Mouse (Mus musculus) heart, adult 2 months (tissue): Measurements from ENCODE around the gene H2-Oa. TPM values are rescaled to one million over a fixed set of nuclear protein-coding genes. Genes with fewer than 3 reads are reported as not detected.

Source experiments
- DNase-seq, 2 experiments: peaks; one replicate each; pipeline ENCODE4 v3.0.0; 2021
- H3K27ac ChIP-seq: fragments of 200-600 bp; 2 replicates; pipeline ENCODE4 v1.8.1; 2022
- H3K27me3 ChIP-seq: fragments of 200-500 bp; 2 replicates; pipeline ENCODE4 v1.6.1; 2012; ENCODE audit warnings: mild to moderate bottlenecking, low read length, inconsistent platforms, mixed read lengths; ENCODE audit not compliant: control insufficient read depth, insufficient read depth
- H3K36me3 ChIP-seq: fragments of 200-500 bp; 2 replicates; pipeline ENCODE4 v1.6.1; 2012; ENCODE audit warnings: low read length, inconsistent platforms; ENCODE audit not compliant: control insufficient read depth, insufficient read depth
- H3K4me1 ChIP-seq: fragments of 200-500 bp; 2 replicates; pipeline ENCODE4 v1.6.1; 2011; ENCODE audit warnings: low read length; ENCODE audit not compliant: control insufficient read depth, insufficient read depth
- H3K4me3 ChIP-seq: fragments of 200-600 bp; 2 replicates; pipeline ENCODE4 v1.8.1; 2022
- H3K79me2 ChIP-seq: fragments of 200-500 bp; replicated peaks from 2 replicates; pipeline ENCODE4 v1.6.1; 2012; ENCODE audit warnings: mild to moderate bottlenecking, inconsistent platforms, low read length, moderate library complexity, mixed read lengths; ENCODE audit not compliant: control insufficient read depth, insufficient read depth
- H3K9ac ChIP-seq: fragments of 200-500 bp; 2 replicates; pipeline ENCODE4 v1.6.1; 2012; ENCODE audit warnings: low read depth, mild to moderate bottlenecking, control low read depth, inconsistent platforms, low read length, mixed read lengths
- CTCF ChIP-seq: fragments of 200-600 bp; IDR thresholded peaks from 2 replicates; pipeline ENCODE4 v1.8.1; 2022; ENCODE audit warnings: antibody characterized with exemption, mild to moderate bottlenecking, moderate library complexity
- EP300 ChIP-seq: fragments of 200-500 bp; IDR thresholded peaks from 2 replicates; pipeline ENCODE4 v1.6.1; 2011; ENCODE audit warnings: low read depth, low read length, control low read depth; ENCODE audit not compliant: insufficient read depth
- POLR2A ChIP-seq: fragments of 200-500 bp; IDR thresholded peaks from 2 replicates; pipeline ENCODE4 v1.6.1; 2011; ENCODE audit warnings: mild to moderate bottlenecking, low read depth, low read length, control low read depth; ENCODE audit not compliant: insufficient read depth
- WGBS: fragments of 180-500 bp; shearing (Covaris S2); methylation state at CpG from one replicate; pipeline ENCODE4 v1.1.7; 2018; 5-methylcytosine and 5-hydroxymethylcytosine counted together
- intact Hi-C: fragments of 180-260 bp; cut with DNase I; formaldehyde crosslinking; loops from one replicate; pipeline ENCODE4 v1.15.1; 2025
- polyA plus RNA-seq: library from polyadenylated mRNA; depleted of rRNA; stranded (reverse); fragments of >200 nt; gene quantifications from 2 replicates; pipeline ENCODE4 v1.2.3, GENCODE M21; 2012
- total RNA-seq, 2 experiments: library from RNA; stranded (reverse); gene quantifications; 2 replicates each; pipeline ENCODE4 v1.2.3; 2021

Gene H2-Oa
- total and polyA plus RNA-seq, 3 experiments = 0.20 to 3.2 (median 0.29) TPM

DNA sequence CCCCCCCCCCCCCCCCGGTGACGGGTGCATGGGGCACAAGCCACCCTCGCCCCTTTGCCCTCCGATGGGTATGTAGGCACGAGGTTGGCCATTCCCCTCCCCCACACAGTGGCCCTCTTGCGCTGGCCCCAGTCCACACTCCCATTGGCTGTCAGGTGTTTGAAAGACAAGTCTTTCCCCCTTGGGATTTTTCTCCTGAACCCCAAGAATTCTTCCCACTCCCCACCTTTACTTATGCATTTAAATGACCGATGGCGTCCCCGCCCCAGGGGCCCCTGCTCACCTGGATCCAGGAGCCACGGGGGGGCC lies 29.7 kb downstream of the H2-Oa start:
- Histone ChIP-seq H3K9ac (peak overlapping the region; percentile 99), H3K27ac (peak overlapping the region; percentile 98), H3K27me3 (no peaks in the 10 kb centered on the region), H3K4me1 (peaks cover 3% of the 10 kb centered on the region), H3K4me3 (peak overlapping the region; percentile 75), H3K79me2 (peaks cover 2% of the 10 kb centered on the region), H3K36me3 (peaks cover 3% of the 10 kb centered on the region; the same call in 1 of the 2 replicates)
- intact Hi-C loops = no loop called here
- DNase-seq = no peak
- no peak for TF ChIP-seq POLR2A
- TF ChIP-seq CTCF = no peak
- TF ChIP-seq EP300 = no peak
- WGBS = 0% methylated on average over 10 of the region's 10 CpGs

DNA sequence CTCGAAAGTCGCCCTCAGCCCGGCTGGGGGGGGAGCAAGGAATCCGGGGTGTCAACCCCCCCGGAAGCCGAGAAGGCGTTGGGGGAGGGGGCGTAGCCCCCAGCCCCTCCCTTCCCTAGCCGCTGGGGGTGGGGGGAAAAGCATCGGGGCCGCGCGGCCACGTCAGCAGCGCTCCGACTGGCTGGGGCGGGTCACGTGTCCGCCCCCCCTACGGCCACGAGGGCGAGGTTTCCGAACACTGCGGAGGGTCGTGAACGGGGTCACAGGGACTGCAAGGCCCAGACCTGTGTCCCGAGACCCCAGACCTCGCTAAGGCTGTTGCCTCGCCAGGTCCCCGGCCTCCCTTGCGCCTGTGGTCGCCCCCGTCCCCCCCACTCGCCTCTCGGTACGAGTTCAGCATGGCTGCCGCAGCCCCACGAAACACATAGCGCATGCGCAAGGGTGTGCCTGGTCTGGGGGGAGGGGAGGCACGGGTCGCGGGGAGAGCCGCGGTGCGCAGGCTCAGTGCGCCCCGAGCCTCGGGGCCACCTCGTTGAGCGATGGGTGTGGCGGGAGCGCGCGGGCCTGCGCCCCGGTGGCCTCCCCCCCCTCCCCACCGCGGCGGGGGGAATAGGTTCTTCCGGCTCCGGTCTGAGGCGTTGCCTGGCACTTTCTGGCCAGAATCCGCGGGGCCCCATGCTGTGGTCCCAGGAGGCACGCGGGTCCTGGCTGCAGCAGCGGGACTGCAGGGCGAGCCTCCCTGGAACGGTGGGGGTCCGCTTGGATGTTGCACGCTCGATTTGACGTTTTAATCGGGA lies 30.2 kb downstream of the H2-Oa start, which contains the start of gene Brd2:
Gene Brd2 (minus strand): TSS at position 447 of the 797 bp plus-strand sequence.
- 1% methylated on average over 75 of the region's 75 CpGs for WGBS
- Histone ChIP-seq H3K9ac (peak within 1 kb of the TSS; percentile 99), H3K36me3 (no peaks in the 10 kb centered on the region; the same call in 1 of the 2 replicates), H3K4me1 (peaks cover 3% of the 10 kb centered on the region), H3K4me3 (peak within 1 kb of the TSS; percentile 75), H3K27me3 (no peaks in the 10 kb centered on the region), H3K79me2 (peaks cover 2% of the 10 kb centered on the region), H3K27ac (peak within 1 kb of the TSS; percentile 98)
- intact Hi-C loops = no loop called here
- peak; percentile 98 to 99 for DNase-seq
- TF ChIP-seq CTCF (peak; percentile 43), EP300 (0 out of 2 replicates have a peak, but pooled peaks have one; percentile 39), POLR2A (peak; percentile 71)

DNA sequence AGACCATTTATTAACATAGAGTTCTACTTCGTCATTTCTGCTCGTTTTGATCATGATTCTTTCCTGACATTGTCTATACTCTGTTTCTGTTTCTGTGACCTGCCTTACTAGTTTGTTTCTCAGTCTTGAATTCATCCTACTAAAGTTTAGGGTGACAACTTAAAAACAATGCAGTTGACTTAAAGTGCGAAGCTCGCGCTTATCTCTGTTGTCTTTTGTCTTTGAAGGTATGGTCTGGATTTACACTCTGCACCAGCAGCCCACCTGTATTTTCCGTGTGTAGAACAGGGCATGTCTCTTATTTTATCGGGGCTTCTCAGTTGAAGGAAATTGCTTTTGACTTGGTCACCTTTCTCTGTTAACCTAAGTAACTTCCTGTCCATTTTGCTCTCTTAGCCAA lies 31.0 kb downstream of the H2-Oa start:
- Histone ChIP-seq H3K27me3 (no peaks in the 10 kb centered on the region), H3K9ac (peak overlapping the region; percentile 46; the same call in 1 of the 2 replicates), H3K27ac (peak overlapping the region; percentile 98), H3K36me3 (no peaks in the 10 kb centered on the region), H3K79me2 (peaks cover 2% of the 10 kb centered on the region), H3K4me3 (peak overlapping the region; percentile 75), H3K4me1 (peaks cover 8% of the 10 kb centered on the region)
- TF ChIP-seq EP300 (no peak), POLR2A (no peak), CTCF (no peak)
- no peak for DNase-seq
- intact Hi-C loops = loop anchor here (1.0 kb wide), 1 partner anchor 12 kb away; no protein-coding TSS in a partner anchor
- under 1% methylated on average over 7 of the region's 7 CpGs for WGBS

- Histone ChIP-seq H3K9ac (peak overlapping the region; percentile 22; the same call in 1 of the 2 replicates), H3K4me1 (peaks cover 8% of the 10 kb centered on the region), H3K79me2 (peaks cover 1% of the 10 kb centered on the region), H3K27me3 (no peaks in the 10 kb centered on the region), H3K4me3 (peak overlapping the region; percentile 75), H3K36me3 (no peaks in the 10 kb centered on the region), H3K27ac (peak overlapping the region; percentile 98)
- peak; percentile 48 to 55 for DNase-seq
- intact Hi-C loops = loop anchor here (1.0 kb wide), 1 partner anchor 12 kb away; no protein-coding TSS in a partner anchor
- 15% methylated on average over 2 of the region's 2 CpGs for WGBS
- TF ChIP-seq CTCF = no peak
- no peak for TF ChIP-seq EP300
- TF ChIP-seq POLR2A = peak; percentile 45; the same call in 1 of the 2 replicates
These were observed 31.4 kb downstream of the H2-Oa start for GRCm38 (mm10) chr17:34123518-34123917.

DNA sequence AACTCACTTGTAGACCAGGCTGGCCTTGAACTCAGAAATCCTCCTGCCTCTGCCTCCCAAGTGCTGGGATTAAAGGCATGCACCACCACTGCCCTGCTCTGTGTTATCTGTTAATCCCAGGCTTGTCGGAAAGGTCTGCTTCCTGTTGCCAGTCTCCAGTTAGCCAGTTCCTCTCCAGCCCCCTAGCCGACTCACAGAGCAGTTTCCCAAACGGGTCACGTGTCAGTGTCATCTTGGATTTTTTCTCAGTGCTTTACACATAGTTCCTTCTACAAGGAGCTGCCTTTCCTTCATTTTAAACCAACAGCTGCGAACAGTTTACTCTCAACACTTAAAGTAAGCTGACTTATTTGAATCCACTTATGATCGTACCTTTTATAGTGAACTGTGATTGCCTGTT lies 32.5 kb downstream of the H2-Oa start:
- Histone ChIP-seq H3K27ac (no peak overlapping the region), H3K4me1 (peaks cover 13% of the 10 kb centered on the region), H3K79me2 (no peaks in the 10 kb centered on the region), H3K4me3 (no peak overlapping the region), H3K36me3 (no peaks in the 10 kb centered on the region), H3K9ac (no peak overlapping the region), H3K27me3 (no peaks in the 10 kb centered on the region)
- intact Hi-C loops = no loop called here
- no peak for TF ChIP-seq CTCF
- TF ChIP-seq POLR2A = no peak
- TF ChIP-seq EP300 = no peak
- 44% methylated on average over 6 of the region's 6 CpGs for WGBS
- DNase-seq = peak in 1 of 2 experiments; percentile 46
